Mouse (Mus musculus) cortical plate, adult 2 months (tissue): ENCODE data around the gene Pdzd8.

ENCODE experiments used
- CTCF ChIP-seq: fragments of 200-500 bp; IDR thresholded peaks from 2 replicates; pipeline ENCODE4 v1.5.1; 2011; ENCODE audit warnings: mild to moderate bottlenecking, control low read depth, low read length; ENCODE audit not compliant: insufficient read depth; ENCODE audit errors: extremely low read depth
- POLR2A ChIP-seq: fragments of 200-500 bp; IDR thresholded peaks from 2 replicates; pipeline ENCODE4 v1.6.1; 2011; ENCODE audit warnings: mild to moderate bottlenecking, low read length, control low read depth; ENCODE audit not compliant: insufficient read depth; ENCODE audit errors: extremely low read depth

GRCm38 (mm10) chr19:59336655-59337054 is 8.9 kb downstream of the Pdzd8 start:
- no peak for TF ChIP-seq CTCF
- no peak for TF ChIP-seq POLR2A
